Mouse (Mus musculus): Measurements from ENCODE around the gene Lhfp. TPM values are rescaled to one million over a fixed set of nuclear protein-coding genes. Genes with fewer than 3 reads are reported as not detected.
A peak's percentile ranks its signal among the peaks of the same experiment; 100 is the strongest.

Gene Lhfp
- polyA plus RNA-seq, 1 experiment from 2014 or later: 72.3 TPM

DNA sequence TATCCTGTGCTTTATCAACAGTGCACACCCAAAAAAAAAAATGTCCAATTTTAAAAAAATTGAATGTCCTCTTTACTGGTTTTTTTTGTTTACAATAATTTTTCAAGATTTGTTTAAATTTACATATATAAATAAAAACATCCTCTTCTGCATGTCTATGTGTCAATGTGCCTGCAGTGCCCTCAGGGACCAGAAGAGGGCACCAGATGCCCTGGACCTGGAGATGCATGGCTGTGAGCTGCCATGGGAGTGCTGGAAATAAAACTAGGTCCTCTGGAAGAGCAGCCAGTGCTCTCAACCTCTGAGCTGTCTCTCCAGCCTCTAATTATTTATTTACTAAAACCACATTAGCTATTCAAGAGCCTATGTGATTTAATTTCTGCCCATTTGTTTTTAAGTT lies 193.4 kb downstream of the Lhfp start:
- Histone ChIP-seq H3K9me3 (replicated peaks) (no peaks in the 10 kb centered on the region), H3K27ac (replicated peaks) (no peak overlapping the region), H3K4me3 (replicated peaks) (no peak overlapping the region), H3K4me2 (replicated peaks) (no peak overlapping the region), H3K27me3 (0 out of 2 replicates have a peak, but pooled peaks cover 3% of the 10 kb centered on the region), H3K36me3 (no peaks in the 10 kb centered on the region), H3K4me1 (peaks cover 8% of the 10 kb centered on the region), H3K9ac (no peak overlapping the region)
- ATAC-seq (ENCODE audit: insufficient number of reproducible peaks, low FRiP score, low TSS enrichment, low read depth): no peak

DNA sequence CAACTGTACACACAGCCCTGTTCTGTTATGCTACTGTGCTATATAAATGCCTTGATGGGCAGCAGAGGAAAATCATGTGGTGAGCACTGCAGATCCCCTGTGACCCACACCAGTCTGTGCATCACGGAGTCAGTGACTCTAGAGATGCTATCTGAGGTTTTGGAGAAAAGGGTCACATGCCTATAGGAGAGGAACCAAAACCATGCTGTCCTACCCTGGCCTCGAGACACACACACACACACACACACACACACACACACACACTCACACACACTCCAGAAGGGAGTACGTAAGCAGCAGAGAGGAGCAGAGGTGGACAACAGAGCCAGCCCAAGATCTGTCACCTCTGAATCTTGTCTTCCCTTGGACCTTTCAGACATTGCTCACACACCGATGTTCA lies 195.1 kb downstream of the Lhfp start:
- Histone ChIP-seq H3K36me3 (no peaks in the 10 kb centered on the region), H3K27me3 (0 out of 2 replicates have a peak, but pooled peaks cover 3% of the 10 kb centered on the region), H3K4me2 (replicated peaks) (no peak overlapping the region), H3K9me3 (replicated peaks) (no peaks in the 10 kb centered on the region), H3K27ac (replicated peaks) (no peak overlapping the region), H3K4me1 (0 out of 2 replicates have a peak, but pooled peaks cover 3% of the 10 kb centered on the region), H3K4me3 (replicated peaks) (no peak overlapping the region), H3K9ac (no peak overlapping the region)
- WGBS: 82% methylated on average over 4 of the region's 4 CpGs
- ATAC-seq (ENCODE audit: insufficient number of reproducible peaks, low FRiP score, low TSS enrichment, low read depth): no peak

DNA sequence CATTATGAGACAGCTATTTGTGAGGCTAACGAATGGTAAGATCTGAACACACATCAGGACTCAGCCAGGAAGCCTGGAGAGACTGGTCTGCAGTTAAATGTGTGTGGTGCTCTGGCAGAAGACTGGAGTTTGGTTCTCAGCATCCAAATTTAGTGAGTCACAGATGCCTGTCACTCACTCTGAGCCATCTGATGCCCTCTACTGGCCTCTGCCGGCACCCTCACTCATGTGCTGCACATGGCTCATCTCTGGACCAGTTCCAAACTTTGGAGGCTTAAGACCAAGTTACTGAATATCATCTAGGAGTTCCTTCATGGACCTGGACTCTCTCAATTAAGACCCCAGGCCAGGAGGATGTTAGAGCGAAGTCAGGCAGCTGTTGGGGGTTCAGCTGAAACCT lies 198.8 kb downstream of the Lhfp start:
- H3K4me2 ChIP-seq (replicated peaks): no peak overlapping the region
- 84% methylated on average over 3 of the region's 3 CpGs for WGBS
- no peak overlapping the region for H3K27ac ChIP-seq (replicated peaks)
- no peak overlapping the region for H3K9ac ChIP-seq
- H3K36me3 ChIP-seq: no peaks in the 10 kb centered on the region
- H3K27me3 ChIP-seq: 0 out of 2 replicates have a peak, but pooled peaks cover 3% of the 10 kb centered on the region
- no peaks in the 10 kb centered on the region for H3K9me3 ChIP-seq (replicated peaks)
- no peaks in the 10 kb centered on the region for H3K4me1 ChIP-seq
- H3K4me3 ChIP-seq (replicated peaks): no peak overlapping the region
- no peak for ATAC-seq (ENCODE audit: insufficient number of reproducible peaks, low FRiP score, low TSS enrichment, low read depth)

DNA sequence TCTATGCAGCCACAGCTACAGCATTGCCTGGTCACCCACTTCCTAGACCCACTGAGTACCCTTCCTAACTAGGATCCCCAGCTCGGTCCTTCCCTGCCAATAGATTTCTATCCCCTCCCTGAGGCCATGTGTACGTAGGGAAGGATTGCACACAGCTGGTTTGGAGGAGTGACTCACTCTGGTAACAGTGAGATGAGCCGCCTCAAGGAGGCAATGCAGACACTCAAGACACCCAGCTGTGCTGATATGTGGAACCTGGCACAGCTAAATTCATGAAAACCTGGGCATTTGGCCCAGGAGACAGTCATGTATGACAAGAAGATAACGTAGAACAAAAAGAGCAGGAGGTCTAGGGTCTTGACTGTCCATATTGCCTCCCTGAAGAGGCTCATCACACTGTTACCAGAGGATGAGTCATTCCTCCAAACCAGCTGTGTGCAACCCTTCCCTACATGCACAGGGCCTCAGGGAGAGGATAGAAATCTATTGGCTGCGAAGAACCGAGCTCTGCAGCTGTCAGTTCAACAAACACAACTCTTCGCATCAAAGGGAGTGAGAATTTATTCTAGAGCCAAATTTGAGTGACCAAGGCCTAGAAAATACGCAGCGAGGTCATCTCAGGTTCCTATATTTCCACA lies 204.4 kb downstream of the Lhfp start:
- Histone ChIP-seq H3K9ac (no peak overlapping the region), H3K27ac (replicated peaks) (no peak overlapping the region), H3K27me3 (no peaks in the 10 kb centered on the region), H3K4me2 (replicated peaks) (no peak overlapping the region), H3K9me3 (replicated peaks) (no peaks in the 10 kb centered on the region), H3K4me1 (no peaks in the 10 kb centered on the region), H3K36me3 (no peaks in the 10 kb centered on the region), H3K4me3 (replicated peaks) (no peak overlapping the region)
- ATAC-seq (ENCODE audit: insufficient number of reproducible peaks, low FRiP score, low TSS enrichment, low read depth): no peak
- 74% methylated on average over 9 of the region's 9 CpGs for WGBS

DNA sequence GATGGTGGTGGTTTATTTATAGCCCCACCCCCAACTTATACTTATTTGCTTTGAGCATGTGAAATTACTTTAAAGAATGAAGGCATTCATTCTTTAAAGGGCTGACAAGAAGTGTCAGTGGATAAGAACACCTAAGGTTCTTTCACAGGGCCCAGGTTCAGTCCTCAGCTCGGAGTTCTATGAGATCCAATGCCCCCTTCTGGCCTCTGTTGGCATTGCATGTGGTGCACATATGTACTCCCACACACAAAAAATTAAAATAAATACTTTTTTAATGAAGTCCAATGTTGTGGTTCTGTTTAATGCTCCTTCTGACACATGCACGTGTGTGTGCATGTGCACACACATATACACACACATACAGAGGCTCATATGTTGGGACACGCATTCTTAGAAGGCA lies 205.8 kb downstream of the Lhfp start:
- no peak overlapping the region for H3K4me2 ChIP-seq (replicated peaks)
- no peak overlapping the region for H3K27ac ChIP-seq (replicated peaks)
- no peaks in the 10 kb centered on the region for H3K36me3 ChIP-seq
- no peak for ATAC-seq (ENCODE audit: insufficient number of reproducible peaks, low FRiP score, low TSS enrichment, low read depth)
- no peaks in the 10 kb centered on the region for H3K4me1 ChIP-seq
- H3K9me3 ChIP-seq (replicated peaks): no peaks in the 10 kb centered on the region
- H3K4me3 ChIP-seq (replicated peaks): no peak overlapping the region
- no peak overlapping the region for H3K9ac ChIP-seq
- H3K27me3 ChIP-seq: no peaks in the 10 kb centered on the region
- 83% methylated on average over 3 of the region's 3 CpGs for WGBS

DNA sequence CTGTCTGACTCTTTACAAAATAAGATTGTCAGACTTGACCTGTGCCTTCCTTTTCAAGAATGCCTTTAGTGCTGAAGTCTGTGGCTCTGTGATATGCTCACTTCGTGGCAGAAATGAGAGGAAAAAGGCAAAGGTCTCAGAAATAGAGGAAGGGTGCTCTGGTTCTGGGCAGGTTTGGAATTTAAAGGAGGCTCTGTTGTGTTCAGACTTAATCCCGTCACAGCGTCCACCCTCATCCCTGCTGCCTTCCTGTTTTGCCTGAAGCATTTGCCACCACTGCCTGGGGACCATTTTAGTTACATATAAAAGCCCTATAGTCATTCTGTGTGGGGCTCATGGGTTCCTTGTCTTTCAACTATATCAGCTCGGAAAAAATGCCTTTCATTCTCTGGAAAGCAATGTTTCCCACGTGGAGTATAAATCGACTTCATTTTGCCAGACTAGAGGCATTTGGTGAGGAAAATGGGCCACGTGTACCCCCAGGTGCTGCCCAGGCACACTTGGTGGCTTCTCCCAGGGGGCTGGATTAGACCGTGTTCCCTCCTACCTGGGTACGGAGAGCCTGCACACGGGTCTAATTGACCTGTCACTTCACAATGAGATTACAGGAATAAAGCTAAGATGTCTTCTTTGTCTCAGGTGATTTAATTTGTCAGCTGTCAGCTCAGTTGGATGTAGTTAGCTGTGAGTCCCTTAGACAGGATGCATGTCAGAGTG lies 207.0 kb downstream of the Lhfp start:
- Histone ChIP-seq H3K4me1 (no peaks in the 10 kb centered on the region; the same call in none of the 2 replicates), H3K4me3 (replicated peaks) (no peak overlapping the region), H3K9ac (no peak overlapping the region), H3K36me3 (no peaks in the 10 kb centered on the region), H3K4me2 (replicated peaks) (no peak overlapping the region), H3K27ac (replicated peaks) (no peak overlapping the region), H3K27me3 (no peaks in the 10 kb centered on the region), H3K9me3 (replicated peaks) (no peaks in the 10 kb centered on the region)
- ATAC-seq (ENCODE audit: insufficient number of reproducible peaks, low FRiP score, low TSS enrichment, low read depth): no peak
- WGBS: 20% methylated on average over 10 of the region's 10 CpGs

DNA sequence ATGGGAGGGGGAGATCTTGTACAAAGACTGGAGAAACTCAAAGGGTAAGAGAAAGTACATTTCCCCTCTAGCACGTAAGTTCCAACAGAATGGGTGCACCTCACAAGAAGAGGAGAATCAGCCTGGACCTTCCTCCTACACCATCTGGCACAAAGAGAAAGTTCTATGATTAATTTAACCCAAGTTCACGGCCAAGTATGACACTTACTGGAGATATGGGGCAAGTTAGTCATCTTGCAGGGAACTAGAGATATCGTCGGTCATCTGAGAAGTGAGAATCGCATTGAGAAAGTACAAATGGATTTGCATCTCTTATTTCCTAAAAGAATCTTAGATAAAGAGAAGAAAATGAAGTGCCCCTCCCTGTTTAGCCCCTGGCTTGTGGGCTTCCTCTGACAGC lies 211.2 kb downstream of the Lhfp start:
- WGBS: 84% methylated on average over 5 of the region's 5 CpGs
- Histone ChIP-seq H3K9ac (no peak overlapping the region), H3K27ac (replicated peaks) (no peak overlapping the region), H3K27me3 (no peaks in the 10 kb centered on the region), H3K9me3 (replicated peaks) (no peaks in the 10 kb centered on the region), H3K36me3 (no peaks in the 10 kb centered on the region), H3K4me2 (replicated peaks) (no peak overlapping the region), H3K4me1 (peaks cover 2% of the 10 kb centered on the region), H3K4me3 (replicated peaks) (no peak overlapping the region)
- ATAC-seq (ENCODE audit: insufficient number of reproducible peaks, low FRiP score, low TSS enrichment, low read depth): no peak

DNA sequence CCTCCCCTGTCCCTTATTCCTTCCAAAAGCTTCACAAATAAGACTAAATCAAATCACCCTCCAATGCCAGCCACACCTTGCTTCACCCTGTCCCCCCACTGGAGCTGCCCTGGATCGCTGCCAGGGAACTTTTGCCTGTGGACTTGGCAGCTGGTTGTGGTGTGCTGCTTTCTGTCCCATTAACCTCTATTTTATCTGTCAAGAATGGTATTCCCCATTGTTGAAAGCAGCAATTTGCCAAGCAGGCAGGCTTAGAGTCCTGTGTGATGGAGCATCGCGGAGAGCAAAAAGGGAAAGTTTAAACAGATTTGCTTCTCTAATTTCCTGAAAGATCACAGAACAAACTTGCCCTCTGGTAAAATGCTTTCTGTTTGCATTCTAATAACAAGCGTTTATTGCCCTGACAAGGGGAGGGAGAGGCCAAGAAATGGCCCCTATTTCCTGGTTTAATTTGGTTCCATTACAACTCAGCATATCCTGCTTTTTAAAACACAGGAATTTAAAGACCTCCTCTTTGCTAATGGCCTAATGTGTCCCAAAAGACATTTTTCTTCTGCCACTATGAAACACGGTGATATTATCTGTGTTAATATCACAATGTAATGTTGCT lies 212.0 kb downstream of the Lhfp start:
- WGBS: 15% methylated on average over 5 of the region's 5 CpGs
- Histone ChIP-seq H3K4me1 (peaks cover 4% of the 10 kb centered on the region), H3K9ac (no peak overlapping the region), H3K27ac (replicated peaks) (no peak overlapping the region), H3K36me3 (no peaks in the 10 kb centered on the region), H3K4me3 (replicated peaks) (no peak overlapping the region), H3K9me3 (replicated peaks) (no peaks in the 10 kb centered on the region), H3K27me3 (no peaks in the 10 kb centered on the region), H3K4me2 (replicated peaks) (no peak overlapping the region)
- no peak for ATAC-seq (ENCODE audit: insufficient number of reproducible peaks, low FRiP score, low TSS enrichment, low read depth)

DNA sequence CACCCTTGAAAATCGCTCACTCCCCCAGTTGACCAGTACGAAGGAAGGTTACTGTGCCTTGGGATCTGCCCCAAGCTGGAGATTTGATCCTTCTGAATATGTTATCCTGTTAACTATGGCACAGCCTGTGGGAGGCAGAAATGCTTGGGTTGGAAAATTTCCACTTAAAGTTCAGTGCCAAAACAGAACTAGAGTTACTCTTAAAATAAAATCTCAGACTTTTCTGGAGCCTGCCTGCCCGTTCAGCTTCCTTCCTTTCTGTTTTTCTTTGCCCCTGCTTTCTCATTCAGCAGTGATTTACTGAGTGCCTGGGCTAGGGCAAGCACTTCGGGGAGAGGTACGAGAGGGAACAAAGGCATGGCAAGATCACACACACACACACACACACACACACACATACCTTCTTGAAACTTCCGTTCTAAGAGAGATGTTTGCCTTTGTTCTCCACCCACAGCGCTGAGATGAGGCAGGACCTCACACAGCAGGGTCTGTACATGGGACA lies 217.4 kb downstream of the Lhfp start:
- WGBS: 45% methylated on average over 7 of the region's 7 CpGs
- Histone ChIP-seq H3K4me1 (peaks cover 14% of the 10 kb centered on the region; the same call in 1 of the 2 replicates), H3K4me3 (replicated peaks) (no peak overlapping the region), H3K27me3 (no peaks in the 10 kb centered on the region), H3K27ac (replicated peaks) (peak overlapping the region; percentile 74), H3K36me3 (peaks cover 3% of the 10 kb centered on the region; the same call in 1 of the 2 replicates), H3K9ac (no peak overlapping the region), H3K4me2 (replicated peaks) (no peak overlapping the region), H3K9me3 (replicated peaks) (no peaks in the 10 kb centered on the region)
- no peak for ATAC-seq (ENCODE audit: insufficient number of reproducible peaks, low FRiP score, low TSS enrichment, low read depth)

DNA sequence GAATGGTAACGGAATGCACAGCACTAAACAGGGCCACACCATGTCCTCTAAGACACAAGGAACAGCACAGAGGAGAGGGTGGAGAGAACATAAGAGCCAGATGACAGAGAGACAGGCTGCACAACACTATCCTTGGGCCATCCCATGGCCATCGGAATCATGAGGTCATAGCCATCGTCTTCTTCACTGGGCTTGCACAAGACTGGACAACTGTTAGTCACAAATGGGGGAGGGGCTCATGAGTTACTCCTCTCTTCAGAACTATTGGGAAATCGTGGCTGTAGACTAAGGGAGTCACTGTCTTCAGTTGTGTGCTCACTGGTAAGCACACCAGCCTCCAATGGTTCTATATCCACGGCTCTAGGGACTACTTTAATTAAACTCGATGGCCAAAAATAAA lies 224.8 kb downstream of the Lhfp start:
- 85% methylated on average over 6 of the region's 6 CpGs for WGBS
- no peaks in the 10 kb centered on the region for H3K27me3 ChIP-seq
- no peaks in the 10 kb centered on the region for H3K9me3 ChIP-seq (replicated peaks)
- H3K9ac ChIP-seq: no peak overlapping the region
- peaks cover under 1% of the 10 kb centered on the region; the same call in 1 of the 2 replicates for H3K36me3 ChIP-seq
- no peaks in the 10 kb centered on the region for H3K4me1 ChIP-seq
- H3K4me3 ChIP-seq (replicated peaks): no peak overlapping the region
- ATAC-seq (ENCODE audit: insufficient number of reproducible peaks, low FRiP score, low TSS enrichment, low read depth): no peak
- H3K4me2 ChIP-seq (replicated peaks): no peak overlapping the region
- H3K27ac ChIP-seq (replicated peaks): no peak overlapping the region

DNA sequence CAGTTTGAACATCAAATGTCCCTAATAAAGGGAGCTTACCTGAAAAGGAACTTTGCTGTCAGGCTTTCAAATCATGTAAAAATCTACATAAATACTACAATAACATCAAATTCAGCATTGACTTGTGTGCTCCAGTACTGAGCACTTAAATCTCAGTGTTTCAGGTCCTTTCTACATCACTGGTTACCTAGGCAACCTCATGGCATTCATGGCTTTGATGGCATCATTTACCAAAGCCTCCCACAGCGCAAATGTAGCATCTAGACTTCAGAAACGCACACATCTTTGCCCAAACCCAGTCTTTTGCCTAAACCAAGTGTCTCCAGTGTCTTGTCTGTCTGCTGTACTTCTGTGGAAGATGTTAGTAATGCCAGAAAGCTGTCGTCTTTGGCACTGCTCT lies 225.7 kb downstream of the Lhfp start:
- WGBS: 79% methylated on average over 3 of the region's 3 CpGs
- Histone ChIP-seq H3K4me3 (replicated peaks) (no peak overlapping the region), H3K36me3 (no peaks in the 10 kb centered on the region), H3K27ac (replicated peaks) (no peak overlapping the region), H3K4me1 (no peaks in the 10 kb centered on the region), H3K4me2 (replicated peaks) (no peak overlapping the region), H3K9me3 (replicated peaks) (no peaks in the 10 kb centered on the region), H3K27me3 (no peaks in the 10 kb centered on the region), H3K9ac (no peak overlapping the region)
- ATAC-seq (ENCODE audit: insufficient number of reproducible peaks, low FRiP score, low TSS enrichment, low read depth): no peak
